Mouse (Mus musculus): ENCODE measurements around the gene Acox1.

Gene Acox1

GRCm38 (mm10) chr11:116167884-116168439 lies 30.9 kb downstream of the Acox1 start, which contains the start of gene Fbf1:
Gene Fbf1, minus strand, starts transcription at chr11:116168166.
- in situ Hi-C loops (cut with MboI) = no loop called here

- in situ Hi-C loops (cut with MboI) = no loop called here
Observed at GRCm38 (mm10) chr11:116167232-116167631, 31.6 kb downstream of the Acox1 start.

GRCm38 (mm10) chr11:116163002-116163401 lies 35.8 kb downstream of the Acox1 start:
- in situ Hi-C loops (cut with MboI) = no loop called here

GRCm38 (mm10) chr11:116162146-116162545 lies 36.7 kb downstream of the Acox1 start:
- in situ Hi-C loops (cut with MboI) = no loop called here

GRCm38 (mm10) chr11:116161312-116161711 lies 37.5 kb downstream of the Acox1 start:
- in situ Hi-C loops (cut with MboI) = no loop called here

GRCm38 (mm10) chr11:116150960-116151359 lies 47.9 kb downstream of the Acox1 start:
- in situ Hi-C loops (cut with MboI) = no loop called here

GRCm38 (mm10) chr11:116149341-116149740 lies 49.5 kb downstream of the Acox1 start:
- in situ Hi-C loops (cut with MboI) = no loop called here

- in situ Hi-C loops (cut with MboI) = no loop called here
Observed at GRCm38 (mm10) chr11:116148761-116149221, 50.1 kb downstream of the Acox1 start.

- in situ Hi-C loops (cut with MboI) = no loop called here
Observed at GRCm38 (mm10) chr11:116146294-116146985, 52.4 kb downstream of the Acox1 start.

- in situ Hi-C loops (cut with MboI) = no loop called here
Observed at GRCm38 (mm10) chr11:116145481-116146293, 53.2 kb downstream of the Acox1 start.

GRCm38 (mm10) chr11:116143468-116143867 lies 55.4 kb downstream of the Acox1 start:
- in situ Hi-C loops (cut with MboI) = no loop called here

- in situ Hi-C loops (cut with MboI) = no loop called here
Observed at GRCm38 (mm10) chr11:116142211-116142991, 56.4 kb downstream of the Acox1 start.

- in situ Hi-C loops (cut with MboI) = no loop called here
Observed at GRCm38 (mm10) chr11:116138468-116139138, 60.2 kb downstream of the Acox1 start, which contains the start of gene Mrpl38. Gene Mrpl38, minus strand, starts transcription at chr11:116138868.

- in situ Hi-C loops (cut with MboI) = no loop called here
Observed at GRCm38 (mm10) chr11:116138096-116138467, 60.8 kb downstream of the Acox1 start.

- in situ Hi-C loops (cut with MboI) = no loop called here
Observed at GRCm38 (mm10) chr11:116134171-116134570, 64.7 kb downstream of the Acox1 start.

GRCm38 (mm10) chr11:116133497-116133896 lies 65.3 kb downstream of the Acox1 start:
- in situ Hi-C loops (cut with MboI) = no loop called here

- in situ Hi-C loops (cut with MboI) = no loop called here
Observed at GRCm38 (mm10) chr11:116132366-116133333, 66.2 kb downstream of the Acox1 start.

- in situ Hi-C loops (cut with MboI) = no loop called here
Observed at GRCm38 (mm10) chr11:116131349-116132170, 67.3 kb downstream of the Acox1 start.
